Mouse (Mus musculus) MEL (cell line): ENCODE measurements around the gene Vps13d. TPM values are rescaled to one million over a fixed set of nuclear protein-coding genes. Genes with fewer than 3 reads are reported as not detected.
A peak's percentile ranks its signal among the peaks of the same experiment; 100 is the strongest.

Experiments used
- DNase-seq: peaks from one replicate; pipeline ENCODE4 v3.0.0; 2011; ENCODE audit warnings: low read depth, low spot score
- H3K27ac ChIP-seq: 2 replicates; pipeline ENCODE4 v1.5.1; 2012; ENCODE audit warnings: low read depth, mild to moderate bottlenecking, control low read depth, low read length, moderate library complexity; ENCODE audit not compliant: control insufficient read depth
- H3K27me3 ChIP-seq, 2 experiments: fragments of 150-350 bp in 1 of 2; sonication (generic) in 1 of 2; 2 replicates each; pipeline ENCODE4 v1.6.1; 2012; ENCODE audit warnings: low read length in 2 of 2, mild to moderate bottlenecking in 2 of 2, improper control_type of control experiment in 1 of 2, moderate library complexity in 1 of 2; ENCODE audit not compliant: insufficient read depth in 2 of 2, control insufficient read depth in 1 of 2
- H3K36me3 ChIP-seq, 2 experiments: 2 replicates each; pipeline ENCODE4 v1.6.1; 2012 to 2014; ENCODE audit warnings: low read length in 2 of 2, improper control_type of control experiment in 1 of 2, inconsistent platforms in 1 of 2, mild to moderate bottlenecking in 1 of 2; ENCODE audit not compliant: insufficient read depth in 2 of 2, control insufficient read depth in 1 of 2
- H3K4me1 ChIP-seq, 2 experiments: fragments of 150-350 bp in 1 of 2; sonication (generic) in 1 of 2; 2 replicates each; pipeline ENCODE4 v1.6.1; 2012; ENCODE audit warnings: low read length in 2 of 2, improper control_type of control experiment in 1 of 2, mild to moderate bottlenecking in 1 of 2; ENCODE audit not compliant: insufficient read depth in 2 of 2, control insufficient read depth in 1 of 2
- H3K4me3 ChIP-seq, 2 experiments: fragments of 150-350 bp in 1 of 2; sonication (generic) in 1 of 2; 2 replicates each; pipeline ENCODE4 v1.5.1; 2012; ENCODE audit warnings: low read depth in 2 of 2, low read length in 2 of 2, mild to moderate bottlenecking in 2 of 2, moderate library complexity in 2 of 2, control low read depth in 1 of 2, improper control_type of control experiment in 1 of 2; ENCODE audit not compliant: control insufficient read depth in 1 of 2, insufficient read depth in 1 of 2
- H3K79me2 ChIP-seq: 2 replicates; pipeline ENCODE4 v1.6.1; 2012; ENCODE audit warnings: mild to moderate bottlenecking, low read length, moderate library complexity; ENCODE audit not compliant: control insufficient read depth, poor library complexity, insufficient read depth
- H3K9ac ChIP-seq: 2 replicates; pipeline ENCODE4 v1.6.1; 2012; ENCODE audit warnings: low read depth, mild to moderate bottlenecking, control low read depth, low read length, moderate library complexity; ENCODE audit not compliant: control insufficient read depth, poor library complexity, severe bottlenecking
- H3K9me3 ChIP-seq: fragments of 150-350 bp; sonication (generic); replicated peaks from 2 replicates; pipeline ENCODE4 v1.6.1; 2012; ENCODE audit warnings: mild to moderate bottlenecking, low read length, improper control_type of control experiment, moderate library complexity; ENCODE audit not compliant: insufficient read depth
- CHD2 ChIP-seq: IDR thresholded peaks from 2 replicates; pipeline ENCODE4 v1.6.1; 2011; ENCODE audit warnings: low read length, improper control_type of control experiment
- ETS1 ChIP-seq: IDR thresholded peaks from 2 replicates; pipeline ENCODE4 v1.6.1; 2012; ENCODE audit warnings: low read depth, mild to moderate bottlenecking, inconsistent platforms, low read length, improper control_type of control experiment, moderate library complexity
- GABPA ChIP-seq: IDR thresholded peaks from 2 replicates; pipeline ENCODE4 v1.6.1; 2012; ENCODE audit warnings: low read depth, mild to moderate bottlenecking, inconsistent platforms, low read length, improper control_type of control experiment, moderate library complexity
- JUND ChIP-seq: IDR thresholded peaks from 2 replicates; pipeline ENCODE4 v1.6.1; 2011; ENCODE audit warnings: low read depth, mild to moderate bottlenecking, improper control_type of control experiment, low read length
- KAT2A ChIP-seq: conservative IDR thresholded peaks from 2 replicates; pipeline ENCODE4 v1.6.1; 2012; ENCODE audit warnings: low read depth, low read length, improper control_type of control experiment, inconsistent platforms
- MAFK ChIP-seq: IDR thresholded peaks from 2 replicates; pipeline ENCODE4 v1.6.1; 2011; ENCODE audit warnings: low read depth, mild to moderate bottlenecking, low read length, improper control_type of control experiment, borderline replicate concordance
- MAX ChIP-seq: IDR thresholded peaks from 2 replicates; pipeline ENCODE4 v1.6.1; 2011; ENCODE audit warnings: low read length, improper control_type of control experiment
- MAZ ChIP-seq: IDR thresholded peaks from 2 replicates; pipeline ENCODE4 v1.6.1; 2012; ENCODE audit warnings: low read depth, mild to moderate bottlenecking, inconsistent platforms, low read length, improper control_type of control experiment
- MEF2A ChIP-seq: IDR thresholded peaks from 2 replicates; pipeline ENCODE4 v1.6.1; 2014; ENCODE audit warnings: low read depth, mild to moderate bottlenecking, inconsistent platforms, low read length, improper control_type of control experiment; ENCODE audit not compliant: poor library complexity, insufficient replicate concordance, severe bottlenecking; ENCODE audit errors: extremely low read depth
- MYB ChIP-seq: IDR thresholded peaks from 2 replicates; pipeline ENCODE4 v1.6.1; 2011; ENCODE audit warnings: mild to moderate bottlenecking, low read depth, low read length, improper control_type of control experiment
- MYC ChIP-seq: IDR thresholded peaks from 2 replicates; pipeline ENCODE4 v1.6.1; 2011; ENCODE audit warnings: low read depth, mild to moderate bottlenecking, low read length, improper control_type of control experiment, moderate library complexity
- POLR2AphosphoS2 ChIP-seq: IDR thresholded peaks from 2 replicates; pipeline ENCODE4 v1.6.1; 2011; ENCODE audit warnings: low read length, improper control_type of control experiment
- SIN3A ChIP-seq: IDR thresholded peaks from 2 replicates; pipeline ENCODE4 v1.6.1; 2012; ENCODE audit warnings: low read length, improper control_type of control experiment, inconsistent platforms
- TAL1 ChIP-seq: IDR thresholded peaks from 2 replicates; pipeline ENCODE4 v1.6.1; 2012; ENCODE audit warnings: mild to moderate bottlenecking, inconsistent platforms, low read length, moderate library complexity, mixed read lengths
- TBP ChIP-seq: IDR thresholded peaks from 2 replicates; pipeline ENCODE4 v1.8.0; 2011; ENCODE audit warnings: low read depth, low read length, improper control_type of control experiment
- ZC3H11A ChIP-seq: IDR thresholded peaks from 2 replicates; pipeline ENCODE4 v1.6.1; 2012; ENCODE audit warnings: low read depth, mild to moderate bottlenecking, inconsistent platforms, low read length, improper control_type of control experiment
- ZMIZ1 ChIP-seq: IDR thresholded peaks from 2 replicates; pipeline ENCODE4 v1.6.1; 2012; ENCODE audit warnings: low read depth, mild to moderate bottlenecking, inconsistent platforms, low read length, improper control_type of control experiment, moderate library complexity
- ZNF384 ChIP-seq: IDR thresholded peaks from 2 replicates; pipeline ENCODE4 v1.6.1; 2012; ENCODE audit warnings: low read depth, mild to moderate bottlenecking, inconsistent platforms, low read length, improper control_type of control experiment
- polyA plus RNA-seq, 2 experiments: library from polyadenylated mRNA; stranded (reverse) in 1 of 2; unstranded in 1 of 2; fragments of >175 nt in 1 of 2; fragments of >200 nt in 1 of 2; gene quantifications; 2 replicates each; pipeline versions ENCODE4 v1.2.1 to v1.2.4; 2012; ENCODE audit warnings: low replicate concordance in 2 of 2, low read depth in 1 of 2; ENCODE audit not compliant: insufficient read length in 2 of 2, insufficient read depth in 1 of 2, missing spikeins in 1 of 2
- total RNA-seq: library from RNA; depleted of rRNA; stranded (reverse); fragments of 300-350 nt; gene quantifications from 2 replicates; pipeline ENCODE4 v1.2.3, GENCODE M21; 2012

Gene Vps13d
- total and polyA plus RNA-seq, 3 experiments, result 8.9 to 14.5 (median 13.2) TPM

GRCm38 (mm10) chr4:145194559-145195162, at the start of gene Vps13d (continued):
- TF ChIP-seq MYC (no peak), MAZ (peak; percentile 81), TBP (no peak), ETS1 (peak; percentile 69; the same call in 1 of the 2 replicates)

- TF ChIP-seq MAFK, result no peak
- TF ChIP-seq SIN3A, result no peak
- no peak for TF ChIP-seq POLR2AphosphoS2
- TF ChIP-seq GABPA, result no peak
- no peak for TF ChIP-seq KAT2A
- no peak for TF ChIP-seq TAL1
- TF ChIP-seq, all 39 proteins: peak for 0
- DNase-seq, result no peak
- no peaks in the 10 kb centered on the region for H3K36me3 ChIP-seq
- H3K9me3 ChIP-seq, result no peaks in the 10 kb centered on the region
- H3K9ac ChIP-seq, result no peak overlapping the region
- no peak overlapping the region for H3K27ac ChIP-seq
- H3K4me3 ChIP-seq, result no peak overlapping the region
- H3K27me3 ChIP-seq, result peaks cover 0 to 5% of the 10 kb centered on the region in 2 experiments; a peak in 1 of 4 replicates
- no peaks in the 10 kb centered on the region for H3K79me2 ChIP-seq
- H3K4me1 ChIP-seq, result peaks cover 0 to 3% of the 10 kb centered on the region in 2 experiments; a peak in 1 of 4 replicates
These were observed 48.0 kb upstream of the Vps13d start for GRCm38 (mm10) chr4:145242719-145243350.

DNA sequence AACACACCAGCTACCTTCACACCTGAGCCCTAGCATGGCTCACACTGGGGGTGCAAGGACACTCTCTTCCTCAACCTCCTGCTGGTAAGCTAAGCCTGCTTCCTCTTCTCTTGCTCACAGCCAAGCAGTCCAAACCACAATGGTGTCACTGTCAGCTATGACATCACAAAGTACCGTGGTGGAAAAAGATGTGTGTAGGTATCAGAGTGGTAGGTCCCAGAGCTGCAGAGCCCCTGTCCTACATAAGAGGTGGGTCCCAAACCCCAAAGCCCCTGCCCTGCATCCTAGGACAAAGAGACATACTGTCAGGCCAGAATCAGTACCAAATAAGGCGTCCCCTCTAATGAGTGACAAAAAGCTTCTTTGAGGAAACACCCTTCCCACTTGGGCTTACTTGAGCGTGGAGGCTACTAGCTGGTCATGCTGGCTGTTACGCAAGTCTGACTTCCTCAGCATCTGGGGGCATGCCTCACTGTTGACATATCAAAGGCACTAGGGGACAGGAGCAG, 46.0 kb upstream of the Vps13d start:
- Histone ChIP-seq H3K36me3 (no peaks in the 10 kb centered on the region), H3K9ac (no peak overlapping the region), H3K4me3 (no peak overlapping the region), H3K9me3 (no peaks in the 10 kb centered on the region), H3K4me1 (no peaks in the 10 kb centered on the region), H3K79me2 (no peaks in the 10 kb centered on the region), H3K27me3 (no peaks in the 10 kb centered on the region), H3K27ac (no peak overlapping the region)
- peak; percentile 20 for DNase-seq
- TF ChIP-seq ZNF384 (no peak), ETS1 (no peak), MEF2A (no peak), MYB (no peak), MAX (no peak), ZC3H11A (no peak), ZMIZ1 (no peak), CHD2 (no peak), JUND (no peak)
